Mouse (Mus musculus): Measurements from ENCODE around the gene Pikfyve. TPM values are rescaled to one million over a fixed set of nuclear protein-coding genes. Genes with fewer than 3 reads are reported as not detected.
"Not testable (repeated sequence)": the region's sequence is repeated elsewhere in the genome, so short reads cannot be mapped to it uniquely, and the experiment has no call there.

Gene Pikfyve
- polyA plus RNA-seq, 1 experiment from 2014 or later, result 20.6 TPM

DNA sequence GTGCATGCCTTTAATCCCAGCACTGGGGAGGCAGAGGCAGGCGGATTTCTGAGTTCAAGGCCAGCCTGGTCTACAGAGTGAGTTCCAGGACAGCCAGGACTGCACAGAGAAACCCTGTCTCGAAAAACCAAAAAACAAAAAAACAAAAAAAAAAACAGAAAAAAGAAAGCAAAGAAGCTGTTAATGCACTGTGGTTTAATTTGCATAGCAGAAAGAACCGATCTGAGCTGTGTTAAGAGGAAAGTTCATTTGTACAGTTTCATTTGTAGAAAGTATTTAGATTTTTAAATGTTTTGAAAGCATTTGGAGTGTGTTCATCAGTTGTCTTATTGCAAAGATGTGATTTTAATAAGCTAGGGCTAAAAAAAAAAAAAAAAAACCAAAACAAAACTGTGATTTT lies 43.3 kb downstream of the Pikfyve start:
- not testable (repeated sequence) for H3K36me3 ChIP-seq (ENCODE audit: control insufficient read depth, insufficient read depth, low read length); DNase-seq (ENCODE audit: low spot score); H3K4me1 ChIP-seq (ENCODE audit: control insufficient read depth, insufficient read depth, low read length); ATAC-seq (ENCODE audit: insufficient read depth, low FRiP score, low TSS enrichment); H3K27ac ChIP-seq (ENCODE audit: low read depth, low read length); H3K4me3 ChIP-seq (ENCODE audit: low read depth, low read length); H3K27me3 ChIP-seq (ENCODE audit: control insufficient read depth, insufficient read depth, low read length); H3K9me3 ChIP-seq (ENCODE audit: control insufficient read depth, low read length); H3K4me2 ChIP-seq (ENCODE audit: low read depth); H3K9ac ChIP-seq (ENCODE audit: low read length)
- 89% methylated on average over 3 of the region's 3 CpGs for WGBS

DNA sequence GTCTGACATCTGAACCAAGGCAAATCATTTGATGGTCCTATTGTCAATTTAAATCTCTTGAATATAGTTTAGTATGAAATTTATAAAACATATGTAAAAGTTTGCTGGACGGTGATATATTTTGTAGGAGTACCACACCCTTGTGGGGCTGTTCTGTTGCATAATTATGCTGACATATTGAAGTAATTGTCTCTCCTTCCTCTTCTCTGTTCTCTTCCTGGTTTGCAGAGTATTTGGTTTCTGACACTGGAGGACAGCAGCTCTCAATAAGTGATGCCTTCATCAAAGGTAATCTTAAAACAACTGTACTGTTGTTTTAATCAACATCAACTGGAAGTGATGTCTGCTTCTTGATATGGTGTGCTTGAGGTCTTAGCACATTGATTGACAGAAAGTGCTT lies 44.1 kb downstream of the Pikfyve start:
- 88% methylated on average over 1 of the region's 1 CpGs for WGBS
- H3K9me3 ChIP-seq (ENCODE audit: control insufficient read depth, low read length), result no peaks in the 10 kb centered on the region
- H3K27me3 ChIP-seq (ENCODE audit: control insufficient read depth, insufficient read depth, low read length), result no peaks in the 10 kb centered on the region
- H3K4me3 ChIP-seq (ENCODE audit: low read depth, low read length), result no peak overlapping the region
- no peak overlapping the region for H3K4me2 ChIP-seq (ENCODE audit: low read depth)
- H3K4me1 ChIP-seq (ENCODE audit: control insufficient read depth, insufficient read depth, low read length), result no peaks in the 10 kb centered on the region
- H3K27ac ChIP-seq (ENCODE audit: low read depth, low read length), result no peak overlapping the region
- DNase-seq (ENCODE audit: low spot score) (no peak), ATAC-seq (ENCODE audit: insufficient read depth, low FRiP score, low TSS enrichment) (no peak)
- H3K9ac ChIP-seq (ENCODE audit: low read length), result no peak overlapping the region
- 0 out of 2 replicates have a peak, but pooled peaks cover 2% of the 10 kb centered on the region for H3K36me3 ChIP-seq (ENCODE audit: control insufficient read depth, insufficient read depth, low read length)

DNA sequence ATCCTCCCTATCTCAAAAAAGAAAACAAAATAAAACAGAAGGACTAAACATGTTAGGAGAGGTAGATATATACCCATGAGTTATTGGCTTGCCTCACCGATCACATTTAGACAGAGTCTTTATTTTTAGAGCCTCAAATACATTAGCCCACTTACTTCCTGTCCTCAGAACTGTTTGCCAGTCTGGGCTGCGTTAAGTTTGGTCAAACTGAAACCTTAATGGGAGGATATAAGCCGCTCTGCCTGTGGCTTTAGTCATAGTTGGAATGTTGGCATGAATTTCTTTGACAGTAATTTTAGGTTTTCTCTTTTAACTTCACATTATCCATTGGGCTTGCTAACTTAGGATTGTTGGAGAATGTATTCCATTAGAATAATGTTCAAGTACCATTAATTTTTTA lies 51.2 kb downstream of the Pikfyve start:
- Histone ChIP-seq H3K4me1 (ENCODE audit: control insufficient read depth, insufficient read depth, low read length) (no peaks in the 10 kb centered on the region), H3K9me3 (ENCODE audit: control insufficient read depth, low read length) (no peaks in the 10 kb centered on the region), H3K9ac (ENCODE audit: low read length) (no peak overlapping the region), H3K27ac (ENCODE audit: low read depth, low read length) (no peak overlapping the region), H3K4me2 (ENCODE audit: low read depth) (no peak overlapping the region), H3K36me3 (ENCODE audit: control insufficient read depth, insufficient read depth, low read length) (0 out of 2 replicates have a peak, but pooled peaks cover 4% of the 10 kb centered on the region), H3K4me3 (ENCODE audit: low read depth, low read length) (no peak overlapping the region), H3K27me3 (ENCODE audit: control insufficient read depth, insufficient read depth, low read length) (no peaks in the 10 kb centered on the region)
- no peak for ATAC-seq (ENCODE audit: insufficient read depth, low FRiP score, low TSS enrichment)
- DNase-seq (ENCODE audit: low spot score), result no peak
- 94% methylated on average over 3 of the region's 3 CpGs for WGBS

DNA sequence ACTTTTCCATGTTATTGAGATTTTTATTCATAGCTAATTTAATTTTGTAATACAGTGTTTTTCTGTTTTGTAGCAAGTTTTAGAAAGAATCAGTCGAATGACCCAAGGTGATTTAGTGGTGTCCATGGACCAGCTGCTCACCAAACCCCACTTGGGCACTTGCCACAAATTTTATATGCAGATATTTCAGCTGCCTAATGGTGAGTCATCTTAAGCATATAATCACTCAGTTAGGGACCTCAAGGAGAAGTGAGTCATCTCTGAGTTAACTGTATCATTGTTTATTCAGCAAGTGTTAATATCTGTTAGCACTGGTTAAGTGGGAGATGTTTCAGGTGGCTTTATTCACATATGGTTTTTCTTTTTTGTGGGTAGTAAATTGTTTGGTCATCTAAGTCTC lies 59.2 kb downstream of the Pikfyve start:
- no peak overlapping the region for H3K4me3 ChIP-seq (ENCODE audit: low read depth, low read length)
- H3K36me3 ChIP-seq (ENCODE audit: control insufficient read depth, insufficient read depth, low read length), result no peaks in the 10 kb centered on the region; the same call in 1 of the 2 replicates
- H3K9ac ChIP-seq (ENCODE audit: low read length), result no peak overlapping the region
- no peaks in the 10 kb centered on the region for H3K27me3 ChIP-seq (ENCODE audit: control insufficient read depth, insufficient read depth, low read length)
- no peaks in the 10 kb centered on the region for H3K4me1 ChIP-seq (ENCODE audit: control insufficient read depth, insufficient read depth, low read length)
- DNase-seq (ENCODE audit: low spot score) (no peak), ATAC-seq (ENCODE audit: insufficient read depth, low FRiP score, low TSS enrichment) (no peak)
- H3K9me3 ChIP-seq (ENCODE audit: control insufficient read depth, low read length), result no peaks in the 10 kb centered on the region
- no peak overlapping the region for H3K4me2 ChIP-seq (ENCODE audit: low read depth)
- WGBS, result 81% methylated on average over 1 of the region's 1 CpGs
- H3K27ac ChIP-seq (ENCODE audit: low read depth, low read length), result no peak overlapping the region

DNA sequence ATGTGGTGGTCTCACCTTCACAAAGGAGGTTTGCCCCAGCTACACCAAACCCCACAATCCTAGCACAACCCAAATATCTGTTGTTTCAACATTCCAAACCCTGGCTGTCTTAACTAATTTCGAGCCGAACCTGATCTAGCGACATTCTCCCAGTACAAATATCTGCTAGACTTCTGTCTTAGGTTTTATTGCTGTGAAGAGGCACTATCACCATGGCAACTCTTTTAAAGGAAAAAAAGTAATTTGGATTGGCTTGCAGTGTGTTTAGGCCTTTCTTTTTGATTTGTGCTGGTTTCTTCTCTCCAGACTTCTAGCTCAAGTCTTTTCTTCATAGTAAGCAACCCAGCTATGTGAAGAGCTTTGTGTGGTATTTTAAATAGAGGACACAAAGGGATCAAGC lies 94.0 kb downstream of the Pikfyve start:
- ATAC-seq (ENCODE audit: insufficient read depth, low FRiP score, low TSS enrichment), result no peak
- H3K4me3 ChIP-seq (ENCODE audit: low read depth, low read length), result no peak overlapping the region
- no peaks in the 10 kb centered on the region for H3K27me3 ChIP-seq (ENCODE audit: control insufficient read depth, insufficient read depth, low read length)
- no peak for DNase-seq (ENCODE audit: low spot score)
- no peak overlapping the region for H3K4me2 ChIP-seq (ENCODE audit: low read depth)
- WGBS, result 51% methylated on average over 3 of the region's 3 CpGs
- no peaks in the 10 kb centered on the region for H3K36me3 ChIP-seq (ENCODE audit: control insufficient read depth, insufficient read depth, low read length)
- no peaks in the 10 kb centered on the region for H3K9me3 ChIP-seq (ENCODE audit: control insufficient read depth, low read length)
- no peak overlapping the region for H3K9ac ChIP-seq (ENCODE audit: low read length)
- no peak overlapping the region for H3K27ac ChIP-seq (ENCODE audit: low read depth, low read length)
- no peaks in the 10 kb centered on the region for H3K4me1 ChIP-seq (ENCODE audit: control insufficient read depth, insufficient read depth, low read length)

DNA sequence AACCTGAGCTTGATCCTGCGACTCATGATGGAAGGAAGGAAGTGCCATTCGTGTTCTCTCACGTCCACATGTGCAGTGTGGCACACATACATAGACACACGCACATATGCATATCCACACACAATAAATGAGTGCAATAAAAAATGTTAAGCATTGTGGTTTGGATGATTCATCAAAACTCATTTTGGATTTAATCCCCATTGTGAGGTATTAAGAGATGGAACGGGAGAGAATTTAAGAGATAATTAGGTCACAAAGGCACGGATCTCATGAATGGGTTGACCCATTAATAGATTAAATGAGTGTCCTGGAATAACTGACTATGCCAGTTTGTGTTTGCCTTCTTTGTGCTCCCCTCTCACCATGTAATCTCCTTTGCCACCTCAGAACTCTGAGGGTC lies 95.3 kb downstream of the Pikfyve start, which contains the start of gene Pth2r:
Pth2r (plus strand) TSS at position 301 of the 400 bp plus-strand sequence.
- 86% methylated on average over 6 of the region's 6 CpGs for WGBS
- no peak within 1 kb of the TSS for H3K4me2 ChIP-seq (ENCODE audit: low read depth)
- H3K4me3 ChIP-seq (ENCODE audit: low read depth, low read length), result no peak within 1 kb of the TSS
- no peaks in the 10 kb centered on the region for H3K36me3 ChIP-seq (ENCODE audit: control insufficient read depth, insufficient read depth, low read length)
- H3K27ac ChIP-seq (ENCODE audit: low read depth, low read length), result no peak within 1 kb of the TSS
- no peak for DNase-seq (ENCODE audit: low spot score)
- H3K9me3 ChIP-seq (ENCODE audit: control insufficient read depth, low read length), result no peaks in the 10 kb centered on the region
- no peaks in the 10 kb centered on the region for H3K4me1 ChIP-seq (ENCODE audit: control insufficient read depth, insufficient read depth, low read length)
- H3K9ac ChIP-seq (ENCODE audit: low read length), result no peak within 1 kb of the TSS
- no peak for ATAC-seq (ENCODE audit: insufficient read depth, low FRiP score, low TSS enrichment)
- H3K27me3 ChIP-seq (ENCODE audit: control insufficient read depth, insufficient read depth, low read length), result no peaks in the 10 kb centered on the region

DNA sequence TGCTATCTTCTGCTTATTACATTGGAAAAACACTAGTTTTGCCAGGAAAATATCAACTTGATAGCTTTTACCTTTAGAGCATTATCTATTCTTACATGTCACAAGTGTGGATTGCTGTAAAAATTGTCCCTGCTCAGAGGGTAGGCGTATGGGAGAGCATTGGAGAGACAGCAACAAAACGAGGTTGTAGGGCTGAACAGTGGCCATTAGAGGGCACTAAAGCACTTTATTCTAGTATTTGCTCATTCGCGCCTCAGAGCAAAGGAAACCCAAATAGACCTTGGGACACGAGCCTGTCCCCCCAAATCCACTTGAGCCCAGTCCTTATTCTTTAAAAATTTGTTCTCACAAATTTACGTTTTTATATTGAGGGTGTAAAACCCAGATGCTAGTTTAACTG lies 96.3 kb downstream of the Pikfyve start:
- no peaks in the 10 kb centered on the region for H3K9me3 ChIP-seq (ENCODE audit: control insufficient read depth, low read length)
- DNase-seq (ENCODE audit: low spot score) (peak; percentile 51), ATAC-seq (ENCODE audit: insufficient read depth, low FRiP score, low TSS enrichment) (peak; percentile 35; the same call in 1 of the 2 replicates)
- H3K4me1 ChIP-seq (ENCODE audit: control insufficient read depth, insufficient read depth, low read length), result no peaks in the 10 kb centered on the region
- H3K27me3 ChIP-seq (ENCODE audit: control insufficient read depth, insufficient read depth, low read length), result no peaks in the 10 kb centered on the region
- H3K27ac ChIP-seq (ENCODE audit: low read depth, low read length), result no peak overlapping the region
- 7% methylated on average over 6 of the region's 6 CpGs for WGBS
- no peak overlapping the region for H3K4me2 ChIP-seq (ENCODE audit: low read depth)
- H3K36me3 ChIP-seq (ENCODE audit: control insufficient read depth, insufficient read depth, low read length), result no peaks in the 10 kb centered on the region
- no peak overlapping the region for H3K4me3 ChIP-seq (ENCODE audit: low read depth, low read length)
- H3K9ac ChIP-seq (ENCODE audit: low read length), result no peak overlapping the region

DNA sequence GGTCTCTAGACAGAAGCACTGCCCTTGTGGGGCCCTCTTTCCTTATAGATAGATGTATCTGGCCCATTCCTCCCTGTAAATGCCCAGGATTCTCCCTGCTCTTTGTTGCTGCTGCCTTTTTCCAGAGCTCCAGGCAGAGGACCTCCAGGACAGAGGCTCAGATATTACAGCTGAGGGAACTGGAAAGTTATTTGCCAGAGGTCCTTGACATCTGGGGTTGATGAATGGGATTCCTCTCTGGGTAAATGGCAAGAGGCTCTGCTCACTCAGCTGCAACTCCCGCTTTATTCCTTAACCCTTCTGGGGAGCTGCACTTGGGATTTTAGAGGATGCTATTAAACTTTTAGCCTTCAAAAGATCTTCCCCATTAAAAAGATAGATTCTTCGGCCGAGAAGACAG lies 122.0 kb downstream of the Pikfyve start:
- Histone ChIP-seq H3K4me1 (ENCODE audit: control insufficient read depth, insufficient read depth, low read length) (no peaks in the 10 kb centered on the region; the same call in 1 of the 2 replicates), H3K4me2 (ENCODE audit: low read depth) (no peak overlapping the region), H3K9ac (ENCODE audit: low read length) (no peak overlapping the region), H3K27ac (ENCODE audit: low read depth, low read length) (no peak overlapping the region), H3K4me3 (ENCODE audit: low read depth, low read length) (no peak overlapping the region), H3K9me3 (ENCODE audit: control insufficient read depth, low read length) (no peaks in the 10 kb centered on the region), H3K27me3 (ENCODE audit: control insufficient read depth, insufficient read depth, low read length) (0 out of 2 replicates have a peak, but pooled peaks cover 4% of the 10 kb centered on the region), H3K36me3 (ENCODE audit: control insufficient read depth, insufficient read depth, low read length) (no peaks in the 10 kb centered on the region)
- ATAC-seq (ENCODE audit: insufficient read depth, low FRiP score, low TSS enrichment) (no peak), DNase-seq (ENCODE audit: low spot score) (no peak)
- WGBS, result 62% methylated on average over 3 of the region's 3 CpGs

DNA sequence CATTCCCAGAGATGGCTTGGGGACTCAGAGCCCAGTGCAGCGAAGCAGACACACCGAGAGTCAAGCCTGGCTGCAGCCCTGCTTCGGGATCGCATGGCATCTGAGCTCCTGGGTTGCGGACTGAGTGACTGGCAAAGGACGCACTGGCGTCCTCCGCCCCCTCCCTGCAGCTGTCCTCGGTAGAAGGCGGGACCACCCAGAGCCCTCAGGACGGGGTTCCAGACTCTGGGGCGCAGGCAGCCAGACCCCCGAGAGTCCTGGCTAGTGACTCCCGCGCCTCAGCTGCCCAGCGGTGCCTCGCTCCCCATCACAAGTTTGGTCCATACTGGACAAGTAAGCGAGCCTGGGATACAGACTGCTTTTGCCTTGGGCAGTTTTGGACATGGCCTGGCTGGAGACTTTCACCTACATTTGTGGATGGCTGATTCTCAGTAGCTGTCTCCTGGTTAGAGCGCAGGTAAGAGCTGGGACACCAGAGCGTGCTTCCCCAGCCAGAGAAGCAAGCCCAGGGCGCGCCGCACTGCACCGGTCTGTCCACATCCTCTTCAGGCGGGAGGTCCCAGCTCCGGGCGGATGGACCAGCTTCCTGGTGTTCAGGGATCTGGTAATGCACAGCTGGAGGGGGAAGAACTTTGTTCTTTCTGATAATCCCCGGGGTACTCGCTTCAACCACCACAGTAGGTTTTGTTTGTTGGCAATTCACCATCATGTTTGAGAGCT lies 124.9 kb downstream of the Pikfyve start:
- 1% methylated on average over 29 of the region's 29 CpGs for WGBS
- Histone ChIP-seq H3K9ac (ENCODE audit: low read length) (peak overlapping the region; percentile 53), H3K4me3 (ENCODE audit: low read depth, low read length) (peak overlapping the region; percentile 35), H3K4me2 (ENCODE audit: low read depth) (peak overlapping the region; percentile 69), H3K9me3 (ENCODE audit: control insufficient read depth, low read length) (no peaks in the 10 kb centered on the region), H3K27me3 (ENCODE audit: control insufficient read depth, insufficient read depth, low read length) (0 out of 2 replicates have a peak, but pooled peaks cover 4% of the 10 kb centered on the region), H3K36me3 (ENCODE audit: control insufficient read depth, insufficient read depth, low read length) (no peaks in the 10 kb centered on the region), H3K27ac (ENCODE audit: low read depth, low read length) (no peak overlapping the region), H3K4me1 (ENCODE audit: control insufficient read depth, insufficient read depth, low read length) (no peaks in the 10 kb centered on the region; the same call in 1 of the 2 replicates)
- ATAC-seq (ENCODE audit: insufficient read depth, low FRiP score, low TSS enrichment) (0 out of 2 replicates have a peak, but pooled peaks have one; percentile 11), DNase-seq (ENCODE audit: low spot score) (peak; percentile 42)

All from neural tube, embryonic 11.5 days (tissue).